Mouse (Mus musculus): ENCODE results near the gene Fpr3. TPM values are rescaled to one million over a fixed set of nuclear protein-coding genes. Genes with fewer than 3 reads are reported as not detected.

Gene Fpr3
- polyA plus RNA-seq, 1 experiment from 2014 or later: not detected

DNA sequence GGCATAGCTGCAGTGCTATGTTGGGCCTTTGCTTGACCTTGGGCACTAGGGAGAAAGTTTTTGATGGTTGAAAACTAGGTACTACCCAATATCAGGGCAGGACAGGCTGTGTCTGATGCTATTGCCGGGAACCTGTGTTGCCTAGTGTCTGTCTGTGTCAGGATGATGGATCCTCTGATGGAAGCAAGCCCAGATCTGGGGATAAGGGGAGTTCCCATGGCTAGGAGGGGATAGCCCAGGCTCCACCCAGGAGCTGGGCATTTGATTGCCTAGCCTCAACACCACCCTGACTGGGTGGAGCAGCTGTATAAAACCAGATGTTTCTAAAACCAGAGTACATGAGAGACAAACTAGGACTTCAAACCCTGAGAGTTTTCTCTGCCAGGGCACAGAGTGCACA lies 31.0 kb upstream of the Fpr3 start:
- H3K27ac ChIP-seq: no peak overlapping the region
- WGBS: 93% methylated on average over 1 of the region's 1 CpGs
- H3K4me1 ChIP-seq (replicated peaks): no peaks in the 10 kb centered on the region
- H3K36me3 ChIP-seq: no peaks in the 10 kb centered on the region
- H3K9ac ChIP-seq (replicated peaks): no peak overlapping the region
- no peak for ATAC-seq
- no peaks in the 10 kb centered on the region for H3K27me3 ChIP-seq
- no peak overlapping the region for H3K4me2 ChIP-seq (replicated peaks)
- no peaks in the 10 kb centered on the region for H3K9me3 ChIP-seq
- H3K4me3 ChIP-seq (replicated peaks): no peak overlapping the region

DNA sequence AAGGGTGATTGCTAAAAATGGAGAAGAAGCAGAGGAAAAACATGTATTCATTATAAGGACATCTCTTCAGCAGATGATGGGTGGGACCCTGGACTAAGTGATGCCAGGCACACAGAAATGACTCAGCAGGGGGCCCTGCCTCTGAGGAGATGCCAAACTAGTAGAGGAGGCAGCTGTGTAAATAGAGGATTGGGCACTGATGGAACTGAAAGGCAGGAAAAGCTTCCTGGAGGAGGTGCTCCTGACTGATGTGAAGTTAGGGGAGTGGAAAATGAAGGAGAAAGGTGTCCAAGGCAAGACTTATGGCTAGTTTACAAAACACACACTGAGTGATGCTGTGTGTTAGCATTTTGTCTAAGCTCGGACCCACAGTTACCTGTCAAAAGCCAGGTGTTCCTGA lies 30.2 kb upstream of the Fpr3 start:
- 73% methylated on average over 1 of the region's 1 CpGs for WGBS

DNA sequence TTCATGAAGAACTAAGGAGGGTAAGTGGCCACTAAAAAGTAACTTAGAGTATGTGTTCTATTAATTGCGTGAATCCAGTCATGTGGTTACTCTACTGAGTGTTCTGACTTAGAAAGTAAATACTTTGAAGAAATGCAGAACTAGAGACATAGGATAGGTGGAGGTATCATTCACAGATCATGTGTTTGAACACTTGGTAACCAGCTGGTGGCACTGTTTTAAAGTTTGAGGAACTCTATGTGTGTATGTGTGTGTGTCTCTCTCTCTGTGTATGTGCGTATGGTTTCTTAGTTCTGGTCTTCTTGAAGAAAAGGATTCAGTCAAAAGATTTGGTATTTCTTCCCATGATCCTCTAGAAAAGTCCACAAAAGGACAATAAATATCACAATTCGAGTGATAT lies 27.5 kb upstream of the Fpr3 start:
- Histone ChIP-seq H3K27ac (no peak overlapping the region), H3K4me2 (replicated peaks) (no peak overlapping the region), H3K4me1 (replicated peaks) (no peaks in the 10 kb centered on the region), H3K9me3 (no peaks in the 10 kb centered on the region), H3K27me3 (no peaks in the 10 kb centered on the region), H3K36me3 (peaks cover 12% of the 10 kb centered on the region), H3K9ac (replicated peaks) (no peak overlapping the region), H3K4me3 (replicated peaks) (no peak overlapping the region)
- 92% methylated on average over 3 of the region's 3 CpGs for WGBS
- ATAC-seq: no peak

More for the DNA sequence above, 30.2 kb upstream of the Fpr3 start:
- Histone ChIP-seq H3K4me2 (replicated peaks) (no peak overlapping the region), H3K36me3 (no peaks in the 10 kb centered on the region; the same call in 1 of the 2 replicates), H3K27me3 (no peaks in the 10 kb centered on the region), H3K9ac (replicated peaks) (no peak overlapping the region), H3K4me3 (replicated peaks) (no peak overlapping the region), H3K4me1 (replicated peaks) (no peaks in the 10 kb centered on the region), H3K27ac (no peak overlapping the region), H3K9me3 (no peaks in the 10 kb centered on the region)
- no peak for ATAC-seq

DNA sequence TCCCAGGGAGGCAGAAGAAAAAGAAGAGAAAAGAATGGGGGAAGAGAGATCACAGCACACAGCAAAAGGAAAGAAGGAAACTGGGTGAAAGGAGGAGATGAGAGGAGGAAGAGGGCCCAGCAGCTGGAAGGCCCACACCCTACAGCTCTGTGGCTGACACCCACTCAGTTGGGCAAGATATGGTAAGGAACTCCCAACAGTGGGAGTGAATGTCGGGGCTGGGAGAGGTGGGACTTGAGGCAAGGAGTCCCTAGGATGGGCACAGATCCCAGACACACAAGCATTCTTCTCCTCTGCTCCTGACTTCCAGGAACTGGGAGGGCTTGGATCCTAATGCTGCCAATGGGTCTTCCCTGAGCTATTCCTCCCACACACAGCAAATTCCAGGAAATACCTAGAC lies 25.3 kb upstream of the Fpr3 start:
- Histone ChIP-seq H3K27ac (no peak overlapping the region), H3K4me1 (replicated peaks) (no peaks in the 10 kb centered on the region), H3K27me3 (no peaks in the 10 kb centered on the region), H3K9ac (replicated peaks) (no peak overlapping the region), H3K4me3 (replicated peaks) (no peak overlapping the region), H3K36me3 (peaks cover 20% of the 10 kb centered on the region), H3K9me3 (no peaks in the 10 kb centered on the region), H3K4me2 (replicated peaks) (no peak overlapping the region)
- WGBS: 93% methylated on average over 1 of the region's 1 CpGs
- ATAC-seq: no peak

DNA sequence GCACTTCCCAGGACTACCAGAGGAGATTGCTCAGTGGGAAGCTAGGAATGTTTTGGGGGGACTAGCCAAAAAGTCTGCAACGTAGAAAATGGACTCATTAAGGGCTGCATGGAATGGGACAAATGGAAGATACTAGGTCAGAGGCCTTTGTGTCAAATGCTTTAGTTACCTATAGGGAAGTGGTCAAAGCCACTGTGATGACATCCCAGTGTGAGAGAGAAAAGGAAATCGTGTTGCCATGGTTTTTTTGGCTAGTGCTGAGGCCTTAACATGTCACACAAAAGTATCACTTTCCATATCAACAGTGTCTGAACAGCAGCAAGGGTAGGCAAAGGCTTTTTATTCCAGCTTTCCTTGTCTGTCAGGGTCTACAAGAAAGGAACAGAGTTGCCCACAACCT lies 22.5 kb upstream of the Fpr3 start:
- Histone ChIP-seq H3K9me3 (no peaks in the 10 kb centered on the region), H3K36me3 (peaks cover 20% of the 10 kb centered on the region), H3K4me3 (replicated peaks) (no peak overlapping the region), H3K9ac (replicated peaks) (no peak overlapping the region), H3K27ac (no peak overlapping the region), H3K4me1 (replicated peaks) (no peaks in the 10 kb centered on the region), H3K27me3 (no peaks in the 10 kb centered on the region), H3K4me2 (replicated peaks) (no peak overlapping the region)
- WGBS: 61% methylated on average over 2 of the region's 2 CpGs
- ATAC-seq: no peak

DNA sequence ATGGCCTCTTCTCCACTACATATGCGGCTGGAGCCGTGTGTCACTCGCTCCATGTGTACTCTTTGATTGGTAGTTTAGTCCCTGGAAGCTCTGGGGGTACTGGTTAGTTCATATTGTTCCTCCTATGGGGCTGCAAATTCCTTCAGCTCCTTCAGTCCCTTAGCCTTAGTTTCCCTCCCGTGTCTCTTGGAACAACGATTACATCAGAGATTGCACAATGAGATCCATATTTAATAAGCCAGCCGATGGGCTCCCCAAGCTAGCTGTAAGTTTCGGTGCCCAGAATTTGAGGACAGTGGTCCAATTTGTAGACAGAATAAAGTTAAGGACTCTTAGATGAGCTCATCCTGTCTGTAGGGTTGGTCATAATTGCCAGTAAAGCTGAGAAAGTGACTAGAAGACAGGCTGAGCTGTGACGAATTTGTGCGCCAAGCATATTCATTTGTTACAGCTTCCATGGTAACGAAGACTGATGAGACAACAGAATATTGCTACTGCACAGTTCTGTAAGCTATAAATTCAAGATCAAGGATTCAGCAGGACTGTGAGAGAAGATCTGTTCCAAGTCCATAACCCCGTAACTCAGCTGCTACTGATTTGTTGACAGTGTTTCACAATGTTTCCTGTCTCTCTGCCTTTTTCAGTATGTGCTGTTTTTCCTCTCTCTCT lies 20.7 kb upstream of the Fpr3 start:
- Histone ChIP-seq H3K27ac (no peak overlapping the region), H3K36me3 (peaks cover 20% of the 10 kb centered on the region), H3K4me2 (replicated peaks) (no peak overlapping the region), H3K27me3 (no peaks in the 10 kb centered on the region), H3K4me3 (replicated peaks) (no peak overlapping the region), H3K9me3 (no peaks in the 10 kb centered on the region), H3K9ac (replicated peaks) (no peak overlapping the region), H3K4me1 (replicated peaks) (no peaks in the 10 kb centered on the region)
- ATAC-seq: no peak
- WGBS: 93% methylated on average over 11 of the region's 11 CpGs

DNA sequence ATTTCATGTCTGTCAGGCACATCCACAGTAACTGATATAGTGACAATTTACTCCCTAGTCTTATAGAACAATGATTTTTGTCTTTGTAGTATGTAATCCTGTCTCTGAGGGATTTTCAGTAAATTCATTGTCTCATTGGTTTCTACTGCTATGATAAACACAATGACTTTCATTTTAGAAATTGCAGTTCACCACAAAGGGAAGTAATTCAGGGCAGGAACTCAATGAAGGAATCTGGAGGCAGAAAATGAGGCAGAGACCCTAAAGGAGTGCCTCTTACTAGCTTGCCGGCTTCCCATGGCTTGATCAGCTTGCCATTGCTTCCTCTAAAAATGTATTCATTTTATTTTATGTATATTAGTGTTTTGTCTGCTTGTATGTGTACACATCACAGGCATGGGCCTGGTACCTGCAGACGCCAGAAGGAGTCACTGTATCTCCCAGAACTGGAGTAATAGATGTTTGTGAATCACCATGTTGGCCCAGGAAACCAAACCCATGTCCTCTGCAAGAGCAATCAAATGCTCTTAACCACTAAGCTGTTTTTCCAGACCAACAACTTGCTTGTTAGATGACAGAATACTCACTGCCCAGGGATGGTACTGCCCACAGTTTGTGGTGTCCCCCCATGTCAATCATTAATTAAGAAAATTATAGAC lies 16.6 kb upstream of the Fpr3 start:
- Histone ChIP-seq H3K4me3 (replicated peaks) (no peak overlapping the region), H3K36me3 (peaks cover under 1% of the 10 kb centered on the region; the same call in 1 of the 2 replicates), H3K4me1 (replicated peaks) (no peaks in the 10 kb centered on the region), H3K27ac (no peak overlapping the region), H3K4me2 (replicated peaks) (no peak overlapping the region), H3K9ac (replicated peaks) (no peak overlapping the region), H3K9me3 (peaks cover 4% of the 10 kb centered on the region), H3K27me3 (no peaks in the 10 kb centered on the region)
- no peak for ATAC-seq
- 93% methylated on average over 2 of the region's 2 CpGs for WGBS

DNA sequence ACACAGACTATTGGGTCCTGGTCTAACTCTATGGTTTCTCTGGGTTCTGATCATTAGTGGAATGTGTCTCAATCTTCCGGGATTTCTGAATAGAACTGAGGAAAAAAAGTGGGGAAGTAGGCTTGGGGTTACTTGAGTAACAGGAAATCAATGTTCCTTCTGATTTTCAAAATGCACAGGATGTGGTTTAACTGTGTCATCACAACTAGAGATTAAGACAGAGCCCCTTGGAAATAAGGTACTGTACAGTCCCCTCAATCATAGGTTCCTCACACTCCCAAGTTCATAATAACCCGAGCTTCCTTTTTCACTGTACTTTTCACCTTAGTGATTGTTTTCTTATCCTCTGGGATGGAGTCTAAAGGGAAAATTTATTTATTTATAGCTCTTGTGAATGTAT lies 16.0 kb upstream of the Fpr3 start:
- Histone ChIP-seq H3K4me3 (replicated peaks) (no peak overlapping the region), H3K9me3 (peaks cover 4% of the 10 kb centered on the region), H3K27me3 (no peaks in the 10 kb centered on the region), H3K4me1 (replicated peaks) (no peaks in the 10 kb centered on the region), H3K36me3 (no peaks in the 10 kb centered on the region; the same call in 1 of the 2 replicates), H3K27ac (no peak overlapping the region), H3K9ac (replicated peaks) (no peak overlapping the region), H3K4me2 (replicated peaks) (no peak overlapping the region)
- ATAC-seq: no peak
- 89% methylated on average over 2 of the region's 2 CpGs for WGBS

DNA sequence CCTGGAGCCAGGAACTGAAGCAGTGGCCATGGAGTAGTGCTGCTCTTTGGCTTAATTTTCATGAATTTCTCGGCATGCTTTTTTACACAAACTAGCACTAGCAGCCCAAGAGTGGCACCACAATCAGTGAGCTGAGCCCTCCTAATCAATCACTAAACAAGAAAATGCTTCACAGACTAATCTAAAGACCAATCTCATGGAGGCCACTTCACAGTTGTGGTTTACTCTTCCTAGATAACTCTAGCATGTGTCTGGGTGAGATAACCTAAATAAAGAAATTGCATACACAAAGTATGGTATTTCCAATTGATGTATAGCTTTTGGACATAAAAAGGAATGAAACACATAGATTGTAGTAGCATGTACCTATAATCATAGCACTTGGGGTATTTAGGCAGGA lies 8.3 kb upstream of the Fpr3 start:
- no peak for ATAC-seq
- Histone ChIP-seq H3K36me3 (no peaks in the 10 kb centered on the region), H3K9ac (replicated peaks) (no peak overlapping the region), H3K4me2 (replicated peaks) (no peak overlapping the region), H3K27me3 (no peaks in the 10 kb centered on the region), H3K27ac (no peak overlapping the region), H3K9me3 (no peaks in the 10 kb centered on the region), H3K4me1 (replicated peaks) (no peaks in the 10 kb centered on the region), H3K4me3 (replicated peaks) (no peak overlapping the region)
- 90% methylated on average over 1 of the region's 1 CpGs for WGBS

DNA sequence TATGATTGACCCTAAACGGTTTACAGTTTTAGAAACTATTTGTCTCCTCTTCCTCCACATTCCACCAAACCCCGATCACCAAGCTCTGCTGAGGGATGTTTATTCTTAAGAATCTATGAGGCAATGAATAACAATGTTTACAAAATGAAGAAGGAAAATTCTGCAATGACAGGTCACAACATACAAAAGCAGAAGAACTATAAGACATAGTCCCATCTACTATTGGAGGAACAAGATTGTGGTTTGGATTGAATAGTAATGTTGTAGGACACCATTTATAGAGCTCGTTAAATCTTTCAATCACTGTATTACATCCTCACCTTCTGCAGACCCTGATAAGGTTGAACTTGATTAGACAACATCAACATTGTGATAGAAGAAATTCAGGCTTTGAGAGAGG lies 5.0 kb upstream of the Fpr3 start:
- H3K9me3 ChIP-seq: no peaks in the 10 kb centered on the region
- no peak overlapping the region for H3K4me2 ChIP-seq (replicated peaks)
- no peaks in the 10 kb centered on the region for H3K4me1 ChIP-seq (replicated peaks)
- no peaks in the 10 kb centered on the region for H3K36me3 ChIP-seq
- H3K9ac ChIP-seq (replicated peaks): no peak overlapping the region
- no peaks in the 10 kb centered on the region for H3K27me3 ChIP-seq
- no peak for ATAC-seq
- WGBS: 85% methylated on average over 3 of the region's 3 CpGs
- H3K4me3 ChIP-seq (replicated peaks): no peak overlapping the region
- no peak overlapping the region for H3K27ac ChIP-seq

DNA sequence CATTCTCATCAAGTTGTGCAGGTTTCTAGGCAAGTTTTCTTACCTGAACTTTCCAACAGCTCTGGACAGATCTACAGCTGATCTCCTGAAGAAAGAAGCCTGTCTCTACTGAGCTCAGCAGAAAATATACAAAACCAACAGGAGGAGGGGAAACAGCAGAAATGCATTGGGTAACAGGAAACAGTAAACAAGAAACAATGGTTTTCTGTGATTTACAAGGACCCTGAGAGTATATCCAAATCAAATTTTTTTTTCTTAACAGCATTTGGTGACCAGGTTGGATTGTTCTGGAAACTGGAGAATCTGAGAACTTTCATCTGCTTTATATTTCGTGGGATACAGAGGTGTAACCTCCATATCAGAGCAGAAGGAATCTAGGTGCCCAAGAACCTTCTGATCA lies 3.8 kb upstream of the Fpr3 start, which contains the start of gene Fpr1:
Fpr1 (minus strand) TSS at position 101 of the 400 bp plus-strand sequence.
- WGBS: 69% methylated on average over 1 of the region's 1 CpGs
- H3K4me3 ChIP-seq (replicated peaks): no peak within 1 kb of the TSS
- H3K27me3 ChIP-seq: no peaks in the 10 kb centered on the region
- no peaks in the 10 kb centered on the region for H3K9me3 ChIP-seq
- no peaks in the 10 kb centered on the region for H3K4me1 ChIP-seq (replicated peaks)
- no peak within 1 kb of the TSS for H3K9ac ChIP-seq (replicated peaks)
- H3K27ac ChIP-seq: no peak within 1 kb of the TSS
- no peaks in the 10 kb centered on the region for H3K36me3 ChIP-seq
- H3K4me2 ChIP-seq (replicated peaks): no peak within 1 kb of the TSS
- ATAC-seq: no peak

DNA sequence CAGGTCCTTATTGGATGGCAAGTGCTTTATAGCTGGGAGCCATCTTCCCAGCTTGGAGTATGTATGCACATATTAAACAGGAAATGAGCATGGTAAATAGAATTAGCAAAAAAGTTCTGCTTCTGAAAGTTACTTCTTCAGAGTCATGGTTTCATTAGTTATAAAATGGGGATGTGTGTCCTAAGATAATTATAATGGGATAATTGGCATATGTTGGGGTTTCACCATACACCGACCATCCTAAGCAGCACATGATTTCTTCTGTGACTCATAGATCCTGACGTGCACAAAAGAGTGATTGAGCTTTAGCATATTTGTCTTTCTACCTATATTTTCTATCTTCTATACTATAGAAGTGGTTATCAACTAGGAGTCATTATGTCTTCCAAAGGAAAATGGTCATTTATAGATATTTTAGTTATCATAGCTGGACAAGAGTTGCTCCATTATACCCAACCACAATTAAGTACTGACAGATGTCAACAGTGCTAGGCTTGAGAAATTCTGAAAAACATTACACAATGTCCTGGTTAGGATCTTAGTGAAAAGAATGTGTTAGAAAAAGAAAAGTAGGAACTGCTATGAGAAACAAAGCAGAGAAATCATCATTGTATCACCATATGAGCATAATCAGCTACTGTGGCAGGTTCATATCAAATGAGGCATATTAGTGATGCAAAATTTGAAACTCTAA lies 2.2 kb downstream of the Fpr3 start:
- Histone ChIP-seq H3K36me3 (no peaks in the 10 kb centered on the region), H3K4me1 (replicated peaks) (no peaks in the 10 kb centered on the region), H3K9ac (replicated peaks) (no peak overlapping the region), H3K4me2 (replicated peaks) (no peak overlapping the region), H3K27ac (no peak overlapping the region), H3K9me3 (no peaks in the 10 kb centered on the region), H3K27me3 (no peaks in the 10 kb centered on the region), H3K4me3 (replicated peaks) (no peak overlapping the region)
- ATAC-seq: no peak
- WGBS: 93% methylated on average over 2 of the region's 2 CpGs
